Mouse (Mus musculus) large intestine, adult 2 months (tissue): ENCODE data around the gene E330034G19Rik. TPM values are rescaled to one million over a fixed set of nuclear protein-coding genes. Genes with fewer than 3 reads are reported as not detected.
"Not testable (repeated sequence)": the region's sequence is repeated elsewhere in the genome, so short reads cannot be mapped to it uniquely, and the experiment has no call there.

ENCODE experiments used
- DNase-seq: peaks from one replicate; pipeline ENCODE4 v3.0.0-alpha.2; 2012; ENCODE audit warnings: low read depth, low spot score
- WGBS: fragments of 180-500 bp; shearing (Covaris S2); methylation state at CpG from one replicate; pipeline ENCODE4 v1.1.7; 2018; 5-methylcytosine and 5-hydroxymethylcytosine counted together
- polyA plus RNA-seq: library from polyadenylated mRNA; depleted of rRNA; stranded (reverse); fragments of >200 nt; gene quantifications from 2 replicates; pipeline ENCODE4 v1.2.3, GENCODE M21; 2012; rRNA removed

Gene E330034G19Rik
- polyA plus RNA-seq, 1 experiment = not detected

DNA sequence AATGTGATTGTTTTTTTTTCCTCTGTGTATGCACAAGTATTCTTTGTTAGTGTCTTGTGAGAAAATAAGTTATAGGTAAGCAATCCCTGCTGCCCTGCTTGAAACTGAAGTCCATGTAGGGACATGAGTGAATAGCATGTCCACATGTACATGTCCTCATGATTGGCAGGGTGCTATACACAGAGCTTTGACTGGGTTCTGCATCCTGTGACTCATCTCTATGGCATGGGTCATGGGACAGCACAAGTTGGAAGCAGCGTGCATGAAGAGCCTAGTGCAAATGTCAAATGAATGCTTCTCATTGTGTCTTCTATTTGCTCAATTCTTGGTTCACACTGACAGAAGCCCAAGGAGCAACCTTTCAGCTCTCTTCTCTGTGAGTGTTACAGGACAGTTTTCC is 14.1 kb downstream of the E330034G19Rik start:
- DNase-seq = no peak
- 42% methylated on average over 1 of the region's 1 CpGs for WGBS

DNA sequence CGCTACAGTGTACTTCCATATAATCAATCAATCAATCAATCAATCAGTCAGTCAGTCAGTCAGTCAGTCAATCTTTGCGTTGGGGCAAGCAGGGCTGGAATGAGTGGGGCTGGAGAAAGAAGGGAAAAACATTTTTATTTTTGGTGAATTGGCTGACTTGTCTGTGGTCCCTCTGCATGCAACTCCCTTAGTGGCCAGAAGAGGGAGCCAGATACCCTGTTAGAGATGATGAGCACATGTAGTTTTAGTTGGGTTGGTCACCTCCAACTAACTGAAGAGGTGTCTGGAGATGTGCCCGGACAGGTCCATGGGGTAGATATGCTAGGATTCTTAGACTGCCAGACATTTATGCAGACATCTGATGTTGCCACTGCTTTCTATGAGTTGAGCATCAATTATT is 18.1 kb downstream of the E330034G19Rik start:
- DNase-seq = peak; percentile 4
- 34% methylated on average over 3 of the region's 3 CpGs for WGBS

DNA sequence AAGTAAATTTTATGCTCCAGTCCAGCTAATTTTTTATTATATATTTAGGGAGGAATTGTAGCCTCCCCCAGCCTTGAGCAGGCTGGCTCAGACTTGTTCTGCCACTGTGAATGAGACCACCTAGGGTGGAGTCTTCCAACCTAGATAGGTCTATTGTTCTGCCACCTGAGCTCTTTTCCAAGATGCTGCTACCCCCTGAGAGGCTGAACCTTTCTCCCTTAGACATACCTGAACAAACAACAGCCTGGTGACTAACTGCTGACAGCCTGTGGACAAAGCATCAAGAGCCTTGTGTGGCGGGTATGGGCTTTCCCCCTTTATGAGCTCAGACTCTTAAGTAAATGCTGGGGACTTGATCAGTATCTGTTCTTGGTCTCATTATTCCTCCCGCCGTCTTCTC is 54.0 kb downstream of the E330034G19Rik start:
- 57% methylated on average over 3 of the region's 3 CpGs for WGBS
- DNase-seq = not testable (repeated sequence)

DNA sequence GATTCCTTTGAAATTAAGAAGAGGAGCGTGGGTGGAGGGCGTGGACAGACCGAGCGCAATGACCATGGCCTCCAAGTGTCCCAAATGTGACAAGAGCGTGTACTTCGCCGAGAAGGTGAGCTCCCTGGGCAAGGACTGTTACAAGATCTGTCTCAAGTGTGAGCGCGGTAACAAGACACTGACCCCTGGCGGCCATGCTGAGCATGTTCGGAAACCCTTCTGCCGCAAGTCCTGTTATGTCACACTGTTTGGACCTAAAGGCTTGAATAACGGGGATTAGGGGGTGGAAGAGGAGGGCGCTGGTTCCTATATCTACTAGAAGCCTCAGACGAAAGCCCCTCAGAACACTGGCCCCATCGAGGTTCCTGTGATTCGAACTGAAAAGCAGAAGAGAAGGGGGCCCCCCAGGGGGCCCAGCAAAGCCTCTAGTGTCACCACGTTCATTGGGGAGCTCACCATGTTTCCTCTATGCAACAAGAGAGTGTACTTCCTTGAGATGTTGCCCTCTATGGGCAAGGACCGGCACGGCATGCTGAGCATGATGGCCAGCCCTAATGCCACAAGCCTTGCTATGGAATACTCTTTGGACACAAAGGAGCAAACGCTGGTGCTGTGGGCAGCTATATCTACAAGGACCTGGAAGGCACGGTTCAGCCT is 65.4 kb downstream of the E330034G19Rik start:
- no peak for DNase-seq

More for the DNA sequence above, 65.4 kb downstream of the E330034G19Rik start:
- WGBS = 64% methylated on average over 22 of the region's 22 CpGs

Other genes starting within 250 kb of the E330034G19Rik start
- 14.5 and 18.4 TPM in 2 replicates for gene Dlg5, start 47.3 kb upstream of the E330034G19Rik start, polyA plus RNA-seq
- gene Polr3a, start 193.8 kb downstream of the E330034G19Rik start, polyA plus RNA-seq = 5.0 and 7.5 TPM in 2 replicates
- gene Rps24, start 193.9 kb downstream of the E330034G19Rik start, polyA plus RNA-seq = 1,168 and 1,294 TPM in 2 replicates